Mouse (Mus musculus) midbrain, embryonic 15.5 days (tissue): Measurements from ENCODE around the gene Klhdc9. TPM values are rescaled to one million over a fixed set of nuclear protein-coding genes. Genes with fewer than 3 reads are reported as not detected.

Source experiments
- ATAC-seq: fragments of 200-750 bp; cut with Nextera tagmentation; replicated peaks from 2 replicates; pipeline ENCODE4 v1.8.0; 2017; ENCODE audit warnings: moderate TSS enrichment
- H3K27ac ChIP-seq: fragments of 300-500 bp; sonication (generic); 2 replicates; pipeline ENCODE4 v1.5.1; 2015; ENCODE audit warnings: mild to moderate bottlenecking, inconsistent platforms
- H3K27me3 ChIP-seq: fragments of 300-500 bp; sonication (generic); replicated peaks from 2 replicates; pipeline ENCODE4 v1.6.1; 2015; ENCODE audit warnings: inconsistent platforms
- H3K36me3 ChIP-seq: fragments of 300-500 bp; sonication (generic); replicated peaks from 2 replicates; pipeline ENCODE4 v1.6.1; 2015; ENCODE audit warnings: inconsistent platforms
- H3K4me1 ChIP-seq: fragments of 300-500 bp; sonication (generic); 2 replicates; pipeline ENCODE4 v1.6.1; 2015; ENCODE audit warnings: inconsistent platforms
- H3K4me2 ChIP-seq: fragments of 300-500 bp; sonication (generic); 2 replicates; pipeline ENCODE4 v1.6.1; 2015; ENCODE audit warnings: inconsistent platforms, mild to moderate bottlenecking, moderate library complexity
- H3K4me3 ChIP-seq: fragments of 300-500 bp; sonication (generic); 2 replicates; pipeline ENCODE4 v1.5.1; 2015; ENCODE audit warnings: mild to moderate bottlenecking, inconsistent platforms
- H3K9ac ChIP-seq: fragments of 300-500 bp; sonication (generic); 2 replicates; pipeline ENCODE4 v1.6.1; 2015; ENCODE audit warnings: mild to moderate bottlenecking, inconsistent platforms
- H3K9me3 ChIP-seq: fragments of 300-500 bp; sonication (generic); 2 replicates; pipeline ENCODE4 v1.6.1; 2016; ENCODE audit warnings: inconsistent platforms
- WGBS: fragments of 180-500 bp; shearing (Covaris S2); methylation state at CpG from one replicate; pipeline ENCODE4 v1.1.7; 2015; ENCODE audit warnings: mixed read lengths; 5-methylcytosine and 5-hydroxymethylcytosine counted together
- polyA plus RNA-seq: library from polyadenylated mRNA; unstranded; fragments of >200 nt; fragmentation: Nextera tagmentation; extraction: Ambion mirVana; gene quantifications from 2 replicates; pipeline ENCODE4 v1.2.1, GENCODE M21; 2015

Klhdc9 gene
- 3.3 and 4.5 TPM in 2 replicates for polyA plus RNA-seq

- WGBS = under 1% methylated on average over 21 of the region's 21 CpGs
- H3K36me3 ChIP-seq = 0 out of 2 replicates have a peak, but pooled peaks cover 2% of the 10 kb centered on the region
- no peaks in the 10 kb centered on the region for H3K27me3 ChIP-seq
- peaks cover 20% of the 10 kb centered on the region for H3K4me1 ChIP-seq
- no peaks in the 10 kb centered on the region for H3K9me3 ChIP-seq
- peak within 1 kb of the TSS; percentile 49 for H3K4me3 ChIP-seq
- H3K27ac ChIP-seq = peak within 1 kb of the TSS; percentile 88
- H3K9ac ChIP-seq = peak within 1 kb of the TSS; percentile 67
- peak within 1 kb of the TSS; percentile 64 for H3K4me2 ChIP-seq
- peak; percentile 97 for ATAC-seq
Observed at GRCm38 (mm10) chr1:171360656-171361055, at the start of gene Klhdc9. Klhdc9 (minus strand) TSS chr1:171360798.

GRCm38 (mm10) chr1:171410231-171410630, 49.6 kb upstream of the Klhdc9 start:
- Histone ChIP-seq H3K27me3 (peaks cover 11% of the 10 kb centered on the region; the same call in 1 of the 2 replicates), H3K4me1 (peaks cover 22% of the 10 kb centered on the region), H3K9ac (no peak overlapping the region), H3K27ac (no peak overlapping the region), H3K4me2 (no peak overlapping the region), H3K36me3 (peaks cover 1% of the 10 kb centered on the region; the same call in 1 of the 2 replicates), H3K4me3 (no peak overlapping the region), H3K9me3 (no peaks in the 10 kb centered on the region)
- ATAC-seq = no peak
- 94% methylated on average over 1 of the region's 1 CpGs for WGBS

GRCm38 (mm10) chr1:171407263-171407662, 46.7 kb upstream of the Klhdc9 start:
- Histone ChIP-seq H3K4me3 (no peak overlapping the region), H3K36me3 (no peaks in the 10 kb centered on the region), H3K4me2 (no peak overlapping the region), H3K27ac (no peak overlapping the region), H3K4me1 (no peaks in the 10 kb centered on the region), H3K27me3 (peaks cover 11% of the 10 kb centered on the region; the same call in 1 of the 2 replicates), H3K9ac (no peak overlapping the region), H3K9me3 (no peaks in the 10 kb centered on the region)
- ATAC-seq = no peak
- WGBS = 80% methylated on average over 5 of the region's 5 CpGs

GRCm38 (mm10) chr1:171402991-171403390, 42.4 kb upstream of the Klhdc9 start:
- Histone ChIP-seq H3K4me1 (no peaks in the 10 kb centered on the region), H3K4me2 (no peak overlapping the region), H3K27ac (no peak overlapping the region), H3K4me3 (no peak overlapping the region), H3K27me3 (peaks cover 4% of the 10 kb centered on the region; the same call in 1 of the 2 replicates), H3K9me3 (no peaks in the 10 kb centered on the region), H3K36me3 (no peaks in the 10 kb centered on the region), H3K9ac (no peak overlapping the region)
- no peak for ATAC-seq
- 76% methylated on average over 7 of the region's 9 CpGs for WGBS

GRCm38 (mm10) chr1:171401821-171402220, 41.2 kb upstream of the Klhdc9 start:
- no peak overlapping the region for H3K9ac ChIP-seq
- no peak overlapping the region for H3K4me2 ChIP-seq
- H3K4me1 ChIP-seq = no peaks in the 10 kb centered on the region
- no peak for ATAC-seq
- H3K36me3 ChIP-seq = no peaks in the 10 kb centered on the region
- no peak overlapping the region for H3K27ac ChIP-seq
- H3K4me3 ChIP-seq = no peak overlapping the region
- H3K9me3 ChIP-seq = no peaks in the 10 kb centered on the region
- no peaks in the 10 kb centered on the region; the same call in 1 of the 2 replicates for H3K27me3 ChIP-seq
- 85% methylated on average over 4 of the region's 4 CpGs for WGBS

GRCm38 (mm10) chr1:171390101-171390500, 29.5 kb upstream of the Klhdc9 start:
- Histone ChIP-seq H3K36me3 (no peaks in the 10 kb centered on the region), H3K4me3 (no peak overlapping the region), H3K9ac (no peak overlapping the region), H3K27ac (no peak overlapping the region), H3K4me1 (no peaks in the 10 kb centered on the region), H3K27me3 (no peaks in the 10 kb centered on the region), H3K4me2 (no peak overlapping the region), H3K9me3 (no peaks in the 10 kb centered on the region)
- 83% methylated on average over 4 of the region's 4 CpGs for WGBS
- ATAC-seq = no peak

- Histone ChIP-seq H3K36me3 (no peaks in the 10 kb centered on the region), H3K4me1 (no peaks in the 10 kb centered on the region), H3K9ac (no peak within 1 kb of the TSS), H3K4me3 (no peak within 1 kb of the TSS), H3K27me3 (no peaks in the 10 kb centered on the region), H3K27ac (no peak within 1 kb of the TSS), H3K4me2 (no peak within 1 kb of the TSS), H3K9me3 (no peaks in the 10 kb centered on the region)
- ATAC-seq = no peak
- 83% methylated on average over 15 of the region's 15 CpGs for WGBS
Observed at GRCm38 (mm10) chr1:171388376-171389102, 27.9 kb upstream of the Klhdc9 start, which contains the start of gene Arhgap30. Arhgap30 (plus strand) TSS chr1:171388954.

- Histone ChIP-seq H3K9me3 (no peaks in the 10 kb centered on the region), H3K27me3 (no peaks in the 10 kb centered on the region), H3K27ac (no peak overlapping the region), H3K4me1 (no peaks in the 10 kb centered on the region), H3K36me3 (no peaks in the 10 kb centered on the region), H3K4me2 (no peak overlapping the region), H3K4me3 (no peak overlapping the region), H3K9ac (no peak overlapping the region)
- 26% methylated on average over 6 of the region's 6 CpGs for WGBS
- no peak for ATAC-seq
Observed at GRCm38 (mm10) chr1:171387099-171387498, 26.5 kb upstream of the Klhdc9 start.

- Histone ChIP-seq H3K4me1 (peaks cover 2% of the 10 kb centered on the region; the same call in 1 of the 2 replicates), H3K36me3 (no peaks in the 10 kb centered on the region), H3K4me2 (no peak overlapping the region), H3K9me3 (no peaks in the 10 kb centered on the region), H3K9ac (no peak overlapping the region), H3K27me3 (no peaks in the 10 kb centered on the region), H3K4me3 (no peak overlapping the region), H3K27ac (no peak overlapping the region)
- ATAC-seq = no peak
- WGBS = 67% methylated on average over 9 of the region's 9 CpGs
Observed at GRCm38 (mm10) chr1:171385171-171385570, 24.6 kb upstream of the Klhdc9 start.

- 72% methylated on average over 9 of the region's 9 CpGs for WGBS
- no peak overlapping the region for H3K4me3 ChIP-seq
- no peak overlapping the region for H3K9ac ChIP-seq
Observed at GRCm38 (mm10) chr1:171384361-171384760, 23.8 kb upstream of the Klhdc9 start.

GRCm38 (mm10) chr1:171382096-171382620, 21.6 kb upstream of the Klhdc9 start:
- 79% methylated on average over 11 of the region's 11 CpGs for WGBS
- peaks cover 4% of the 10 kb centered on the region; the same call in 1 of the 2 replicates for H3K4me1 ChIP-seq
- H3K4me2 ChIP-seq = no peak overlapping the region
- H3K27ac ChIP-seq = no peak overlapping the region
- no peaks in the 10 kb centered on the region for H3K9me3 ChIP-seq
- no peaks in the 10 kb centered on the region for H3K36me3 ChIP-seq
- no peak overlapping the region for H3K9ac ChIP-seq
- H3K4me3 ChIP-seq = no peak overlapping the region
- no peak for ATAC-seq
- no peaks in the 10 kb centered on the region for H3K27me3 ChIP-seq

More at GRCm38 (mm10) chr1:171384361-171384760, 23.8 kb upstream of the Klhdc9 start:
- H3K27ac ChIP-seq = no peak overlapping the region
- H3K36me3 ChIP-seq = no peaks in the 10 kb centered on the region
- H3K4me2 ChIP-seq = no peak overlapping the region
- ATAC-seq = no peak
- H3K27me3 ChIP-seq = no peaks in the 10 kb centered on the region
- H3K9me3 ChIP-seq = no peaks in the 10 kb centered on the region
- peaks cover 4% of the 10 kb centered on the region; the same call in 1 of the 2 replicates for H3K4me1 ChIP-seq

GRCm38 (mm10) chr1:171379935-171380599, 19.5 kb upstream of the Klhdc9 start:
- ATAC-seq = peak; percentile 88
- Histone ChIP-seq H3K9ac (peak overlapping the region; percentile 27), H3K4me2 (peak overlapping the region; percentile 53), H3K27ac (0 out of 2 replicates have a peak overlapping the region, but pooled peaks have one; percentile 5), H3K4me3 (peak overlapping the region; percentile 37), H3K4me1 (peaks cover 4% of the 10 kb centered on the region; the same call in 1 of the 2 replicates), H3K27me3 (no peaks in the 10 kb centered on the region), H3K9me3 (no peaks in the 10 kb centered on the region), H3K36me3 (no peaks in the 10 kb centered on the region)
- WGBS = 2% methylated on average over 31 of the region's 31 CpGs
